Mouse (Mus musculus) left cerebral cortex, postnatal 25 days (tissue): ENCODE results near the gene Gm27021. TPM values are rescaled to one million over a fixed set of nuclear protein-coding genes. Genes with fewer than 3 reads are reported as not detected.
"Not testable (repeated sequence)": the region's sequence is repeated elsewhere in the genome, so short reads cannot be mapped to it uniquely, and the experiment has no call there.

Experiments
- DNase-seq, 2 experiments: peaks; one replicate each; pipeline ENCODE4 v3.0.0; 2022; ENCODE audit warnings: low spot score in 2 of 2, mixed read lengths in 1 of 2
- intact Hi-C: fragments of 180-260 bp; cut with DNase I; formaldehyde crosslinking; loops from one replicate; pipeline ENCODE4 v1.15.1; 2025
- total RNA-seq, 2 experiments: library from RNA; stranded (reverse); gene quantifications; 2 replicates each; pipeline ENCODE4 v1.2.3; 2021

The Gm27021 gene
- total RNA-seq, 2 experiments from 2014 or later = 0.62 TPM; not detected in 1

GRCm38 (mm10) chr8:120686576-120686975 is 18.7 kb upstream of the Gm27021 start:
- intact Hi-C loops = no loop called here
- no peak for DNase-seq

GRCm38 (mm10) chr8:120686051-120686450 is 18.2 kb upstream of the Gm27021 start:
- intact Hi-C loops = no loop called here
- DNase-seq = peak; percentile 33 to 37

- intact Hi-C loops = no loop called here
- no peak for DNase-seq
Measured at GRCm38 (mm10) chr8:120685591-120685990, 17.7 kb upstream of the Gm27021 start.

- intact Hi-C loops = no loop called here
- no peak for DNase-seq
Measured at GRCm38 (mm10) chr8:120685097-120685496, 17.2 kb upstream of the Gm27021 start.

- DNase-seq = no peak
- intact Hi-C loops = no loop called here
Measured at GRCm38 (mm10) chr8:120684082-120684481, 16.2 kb upstream of the Gm27021 start.

GRCm38 (mm10) chr8:120683602-120684001 is 15.7 kb upstream of the Gm27021 start:
- peak; percentile 31 to 53 for DNase-seq
- intact Hi-C loops = no loop called here

- intact Hi-C loops = no loop called here
- no peak for DNase-seq
Measured at GRCm38 (mm10) chr8:120681113-120681512, 13.2 kb upstream of the Gm27021 start.

GRCm38 (mm10) chr8:120680405-120680804 is 12.5 kb upstream of the Gm27021 start:
- intact Hi-C loops = not testable (repeated sequence)

GRCm38 (mm10) chr8:120679629-120680387 is 11.9 kb upstream of the Gm27021 start:
- intact Hi-C loops = loop anchor here (2.0 to 10.0 kb wide), 2 partner anchors 413 to 885 kb away; no protein-coding TSS in a partner anchor
- no peak for DNase-seq

More at GRCm38 (mm10) chr8:120680405-120680804, 12.5 kb upstream of the Gm27021 start:
- DNase-seq = peak in 1 of 2 experiments; percentile 42

GRCm38 (mm10) chr8:120678447-120678846 is 10.6 kb upstream of the Gm27021 start:
- intact Hi-C loops = loop anchor here (1.0 to 10.0 kb wide), 3 partner anchors 118 to 886 kb away; no protein-coding TSS in a partner anchor
- DNase-seq = peak; percentile 86 to 88

- intact Hi-C loops = loop anchor here (10.0 kb wide), 1 partner anchor 889 kb away; no protein-coding TSS in a partner anchor
- DNase-seq = no peak
Measured at GRCm38 (mm10) chr8:120675718-120676117, 7.8 kb upstream of the Gm27021 start.

- intact Hi-C loops = loop anchor here (10.0 kb wide), 1 partner anchor 892 kb away; no protein-coding TSS in a partner anchor
- peak in 1 of 2 experiments; percentile 62 for DNase-seq
Measured at GRCm38 (mm10) chr8:120673298-120673697, 5.4 kb upstream of the Gm27021 start.

- intact Hi-C loops = loop anchor here (10.0 kb wide), 1 partner anchor 892 kb away; no protein-coding TSS in a partner anchor
- DNase-seq = no peak
Measured at GRCm38 (mm10) chr8:120672626-120673229, 4.8 kb upstream of the Gm27021 start.

GRCm38 (mm10) chr8:120671775-120672174 is 3.9 kb upstream of the Gm27021 start:
- no peak for DNase-seq
- intact Hi-C loops = loop anchor here (10.0 kb wide), 1 partner anchor 893 kb away; no protein-coding TSS in a partner anchor

- intact Hi-C loops = no loop called here
- no peak for DNase-seq
Measured at GRCm38 (mm10) chr8:120668374-120668905, 561 bp upstream of the Gm27021 start, which contains the start of gene Emc8. Gene Emc8 (minus strand): TSS chr8:120668573.

- intact Hi-C loops = no loop called here
- no peak for DNase-seq
Measured at GRCm38 (mm10) chr8:120666807-120667470, 940 bp downstream of the Gm27021 start.

- no peak for DNase-seq
- intact Hi-C loops = no loop called here
Measured at GRCm38 (mm10) chr8:120665726-120666455, 2.0 kb downstream of the Gm27021 start.

- DNase-seq = no peak
- intact Hi-C loops = no loop called here
Measured at GRCm38 (mm10) chr8:120664566-120664965, 3.3 kb downstream of the Gm27021 start.

- no peak for DNase-seq
- intact Hi-C loops = no loop called here
Measured at GRCm38 (mm10) chr8:120657415-120657814, 10.5 kb downstream of the Gm27021 start.
